Mouse (Mus musculus): ENCODE measurements around the gene Psip1. TPM values are rescaled to one million over a fixed set of nuclear protein-coding genes. Genes with fewer than 3 reads are reported as not detected.
A peak's percentile ranks its signal among the peaks of the same experiment; 100 is the strongest.

The Psip1 gene
- polyA plus RNA-seq, 1 experiment: 128 TPM

GRCm38 (mm10) chr4:83439045-83439444 is 47.2 kb downstream of the Psip1 start:
- no peak overlapping the region for H3K27ac ChIP-seq (ENCODE audit: control insufficient read depth, insufficient read depth, low read depth, low read length, poor library complexity)
- TF ChIP-seq POLR2A (IDR thresholded peaks at IDR 0.05; ENCODE audit: borderline replicate concordance, control insufficient read depth, low read depth, low read length) (no peak), CTCF (IDR thresholded peaks at IDR 0.05; ENCODE audit: control insufficient read depth, insufficient read depth, low read length) (no peak)
- H3K4me1 ChIP-seq (ENCODE audit: control insufficient read depth, insufficient read depth, low read length): no peaks in the 10 kb centered on the region
- H3K4me3 ChIP-seq (replicated peaks; ENCODE audit: control insufficient read depth, low read depth, low read length): no peak overlapping the region
- WGBS: 31% methylated on average over 5 of the region's 5 CpGs

- Histone ChIP-seq H3K27ac (ENCODE audit: control insufficient read depth, insufficient read depth, low read depth, low read length, poor library complexity) (no peak overlapping the region), H3K4me3 (replicated peaks; ENCODE audit: control insufficient read depth, low read depth, low read length) (no peak overlapping the region), H3K4me1 (ENCODE audit: control insufficient read depth, insufficient read depth, low read length) (no peaks in the 10 kb centered on the region)
- TF ChIP-seq CTCF (IDR thresholded peaks at IDR 0.05; ENCODE audit: control insufficient read depth, insufficient read depth, low read length) (no peak), POLR2A (IDR thresholded peaks at IDR 0.05; ENCODE audit: borderline replicate concordance, control insufficient read depth, low read depth, low read length) (no peak)
These were observed 48.1 kb downstream of the Psip1 start for GRCm38 (mm10) chr4:83438116-83438515.

GRCm38 (mm10) chr4:83436375-83436774 is 49.9 kb downstream of the Psip1 start:
- Histone ChIP-seq H3K27ac (ENCODE audit: control insufficient read depth, insufficient read depth, low read depth, low read length, poor library complexity) (no peak overlapping the region), H3K4me1 (ENCODE audit: control insufficient read depth, insufficient read depth, low read length) (no peaks in the 10 kb centered on the region; the same call in 1 of the 2 replicates), H3K4me3 (replicated peaks; ENCODE audit: control insufficient read depth, low read depth, low read length) (no peak overlapping the region)
- no peak for TF ChIP-seq POLR2A (IDR thresholded peaks at IDR 0.05; ENCODE audit: borderline replicate concordance, control insufficient read depth, low read depth, low read length)
- no peak for TF ChIP-seq CTCF (IDR thresholded peaks at IDR 0.05; ENCODE audit: control insufficient read depth, insufficient read depth, low read length)
- 93% methylated on average over 8 of the region's 8 CpGs for WGBS

GRCm38 (mm10) chr4:83432901-83433300 is 53.4 kb downstream of the Psip1 start:
- WGBS: 81% methylated on average over 6 of the region's 6 CpGs
- Histone ChIP-seq H3K27ac (ENCODE audit: control insufficient read depth, insufficient read depth, low read depth, low read length, poor library complexity) (no peak overlapping the region), H3K4me3 (replicated peaks; ENCODE audit: control insufficient read depth, low read depth, low read length) (no peak overlapping the region), H3K4me1 (ENCODE audit: control insufficient read depth, insufficient read depth, low read length) (no peaks in the 10 kb centered on the region; the same call in 1 of the 2 replicates)
- TF ChIP-seq POLR2A (IDR thresholded peaks at IDR 0.05; ENCODE audit: borderline replicate concordance, control insufficient read depth, low read depth, low read length) (no peak), CTCF (IDR thresholded peaks at IDR 0.05; ENCODE audit: control insufficient read depth, insufficient read depth, low read length) (no peak)

GRCm38 (mm10) chr4:83431950-83432349 is 54.3 kb downstream of the Psip1 start:
- WGBS: 79% methylated on average over 7 of the region's 7 CpGs
- Histone ChIP-seq H3K4me3 (replicated peaks; ENCODE audit: control insufficient read depth, low read depth, low read length) (no peak overlapping the region), H3K27ac (ENCODE audit: control insufficient read depth, insufficient read depth, low read depth, low read length, poor library complexity) (no peak overlapping the region), H3K4me1 (ENCODE audit: control insufficient read depth, insufficient read depth, low read length) (no peaks in the 10 kb centered on the region; the same call in 1 of the 2 replicates)
- no peak for TF ChIP-seq CTCF (IDR thresholded peaks at IDR 0.05; ENCODE audit: control insufficient read depth, insufficient read depth, low read length)
- no peak for TF ChIP-seq POLR2A (IDR thresholded peaks at IDR 0.05; ENCODE audit: borderline replicate concordance, control insufficient read depth, low read depth, low read length)

GRCm38 (mm10) chr4:83428845-83429244 is 57.4 kb downstream of the Psip1 start:
- TF ChIP-seq POLR2A (IDR thresholded peaks at IDR 0.05; ENCODE audit: borderline replicate concordance, control insufficient read depth, low read depth, low read length) (no peak), CTCF (IDR thresholded peaks at IDR 0.05; ENCODE audit: control insufficient read depth, insufficient read depth, low read length) (0 out of 2 replicates have a peak, but pooled peaks have one; percentile 8)
- no peak overlapping the region for H3K27ac ChIP-seq (ENCODE audit: control insufficient read depth, insufficient read depth, low read depth, low read length, poor library complexity)
- 86% methylated on average over 4 of the region's 4 CpGs for WGBS

GRCm38 (mm10) chr4:83427696-83428095 is 58.6 kb downstream of the Psip1 start:
- Histone ChIP-seq H3K4me1 (ENCODE audit: control insufficient read depth, insufficient read depth, low read length) (no peaks in the 10 kb centered on the region; the same call in 1 of the 2 replicates), H3K4me3 (replicated peaks; ENCODE audit: control insufficient read depth, low read depth, low read length) (no peak overlapping the region)
- WGBS: 93% methylated on average over 8 of the region's 8 CpGs

More at GRCm38 (mm10) chr4:83428845-83429244, 57.4 kb downstream of the Psip1 start:
- no peak overlapping the region for H3K4me3 ChIP-seq (replicated peaks; ENCODE audit: control insufficient read depth, low read depth, low read length)
- H3K4me1 ChIP-seq (ENCODE audit: control insufficient read depth, insufficient read depth, low read length): no peaks in the 10 kb centered on the region; the same call in 1 of the 2 replicates

GRCm38 (mm10) chr4:83427141-83427540 is 59.1 kb downstream of the Psip1 start:
- TF ChIP-seq POLR2A (IDR thresholded peaks at IDR 0.05; ENCODE audit: borderline replicate concordance, control insufficient read depth, low read depth, low read length) (no peak), CTCF (IDR thresholded peaks at IDR 0.05; ENCODE audit: control insufficient read depth, insufficient read depth, low read length) (no peak)
- H3K27ac ChIP-seq (ENCODE audit: control insufficient read depth, insufficient read depth, low read depth, low read length, poor library complexity): no peak overlapping the region
- H3K4me3 ChIP-seq (replicated peaks; ENCODE audit: control insufficient read depth, low read depth, low read length): no peak overlapping the region
- no peaks in the 10 kb centered on the region; the same call in 1 of the 2 replicates for H3K4me1 ChIP-seq (ENCODE audit: control insufficient read depth, insufficient read depth, low read length)
- WGBS: 96% methylated on average over 7 of the region's 7 CpGs

More at GRCm38 (mm10) chr4:83427696-83428095, 58.6 kb downstream of the Psip1 start:
- H3K27ac ChIP-seq (ENCODE audit: control insufficient read depth, insufficient read depth, low read depth, low read length, poor library complexity): no peak overlapping the region
- TF ChIP-seq POLR2A (IDR thresholded peaks at IDR 0.05; ENCODE audit: borderline replicate concordance, control insufficient read depth, low read depth, low read length) (no peak), CTCF (IDR thresholded peaks at IDR 0.05; ENCODE audit: control insufficient read depth, insufficient read depth, low read length) (no peak)

GRCm38 (mm10) chr4:83425119-83425518 is 61.1 kb downstream of the Psip1 start:
- TF ChIP-seq CTCF (IDR thresholded peaks at IDR 0.05; ENCODE audit: control insufficient read depth, insufficient read depth, low read length): no peak
- TF ChIP-seq POLR2A (IDR thresholded peaks at IDR 0.05; ENCODE audit: borderline replicate concordance, control insufficient read depth, low read depth, low read length): no peak
- H3K27ac ChIP-seq (ENCODE audit: control insufficient read depth, insufficient read depth, low read depth, low read length, poor library complexity): no peak overlapping the region
- no peaks in the 10 kb centered on the region for H3K4me1 ChIP-seq (ENCODE audit: control insufficient read depth, insufficient read depth, low read length)
- WGBS: 91% methylated on average over 4 of the region's 4 CpGs
- no peak overlapping the region for H3K4me3 ChIP-seq (replicated peaks; ENCODE audit: control insufficient read depth, low read depth, low read length)

Measured in bone marrow, adult 2 months (tissue).